Mouse (Mus musculus): ENCODE measurements around the gene Acp1. TPM values are rescaled to one million over a fixed set of nuclear protein-coding genes. Genes with fewer than 3 reads are reported as not detected.

Gene Acp1
- total and polyA plus RNA-seq, 3 experiments, result 4.7 to 31.6 (median 29.4) TPM

DNA sequence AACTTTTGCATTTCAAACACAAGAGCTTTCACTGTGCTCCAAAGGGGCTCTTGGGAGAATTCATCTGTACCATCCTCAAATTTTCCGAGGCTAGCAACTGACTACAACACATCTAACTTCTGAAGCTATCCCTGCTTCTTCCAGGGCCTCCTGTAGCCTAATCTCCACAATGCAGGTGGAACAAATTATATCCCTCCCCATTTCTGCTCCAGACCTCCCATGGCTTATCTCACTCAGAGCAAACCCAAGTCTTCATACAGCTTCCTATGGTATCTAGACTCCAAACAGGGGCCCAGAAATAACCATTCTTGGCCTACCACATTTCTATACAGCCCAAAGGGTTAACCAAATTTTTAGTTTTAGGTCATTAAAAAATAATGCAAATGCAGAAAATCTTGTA is 2.7 kb downstream of the Acp1 start:
- TF ChIP-seq POLR2A (IDR thresholded peaks at IDR 0.05; ENCODE audit: insufficient read depth, low read depth, low read length), result no peak
- no peak for TF ChIP-seq CTCF (IDR thresholded peaks at IDR 0.05)
- no peak for TF ChIP-seq EP300 (IDR thresholded peaks at IDR 0.05; ENCODE audit: insufficient read depth, low read depth, low read length)
- DNase-seq, result no peak
- no peak overlapping the region for H3K4me3 ChIP-seq
- intact Hi-C loops (cut with DNase I), result no loop called here
- 82% methylated on average over 1 of the region's 1 CpGs for WGBS
- H3K9ac ChIP-seq (ENCODE audit: low read depth, low read length), result no peak overlapping the region
- no peak overlapping the region for H3K27ac ChIP-seq
- peaks cover 1% of the 10 kb centered on the region; the same call in 1 of the 2 replicates for H3K4me1 ChIP-seq (ENCODE audit: control insufficient read depth, insufficient read depth, low read length)
- no peaks in the 10 kb centered on the region; the same call in 1 of the 2 replicates for H3K36me3 ChIP-seq (ENCODE audit: control insufficient read depth, insufficient read depth, low read length)
- no peaks in the 10 kb centered on the region for H3K27me3 ChIP-seq (ENCODE audit: control insufficient read depth, insufficient read depth, low read length)
- H3K79me2 ChIP-seq (replicated peaks; ENCODE audit: control insufficient read depth, insufficient read depth, low read length), result no peaks in the 10 kb centered on the region

DNA sequence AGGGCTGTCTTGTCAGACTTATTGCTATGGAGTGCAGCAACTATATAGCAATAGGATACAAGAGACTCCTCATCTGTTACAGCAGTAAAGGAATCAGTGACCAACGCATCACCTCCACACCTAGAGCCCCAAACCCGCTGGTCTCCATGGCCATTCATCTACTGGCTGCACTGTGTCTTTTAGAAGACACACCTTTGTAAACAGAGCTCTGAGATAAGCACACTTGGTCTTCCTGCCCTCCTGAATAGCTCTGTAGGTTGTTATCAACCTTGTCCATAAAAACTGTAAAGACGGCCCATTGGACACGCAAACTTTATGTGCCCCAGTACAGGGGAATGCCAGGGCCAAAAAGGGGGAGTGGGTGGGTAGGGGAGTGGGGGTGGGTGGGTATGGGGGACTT is 14.3 kb downstream of the Acp1 start:
- DNase-seq, result no peak
- no peaks in the 10 kb centered on the region for H3K79me2 ChIP-seq (replicated peaks; ENCODE audit: control insufficient read depth, insufficient read depth, low read length)
- no peak overlapping the region for H3K4me3 ChIP-seq
- H3K27me3 ChIP-seq (ENCODE audit: control insufficient read depth, insufficient read depth, low read length), result no peaks in the 10 kb centered on the region
- H3K9ac ChIP-seq (ENCODE audit: low read depth, low read length), result no peak overlapping the region
- no peak overlapping the region for H3K27ac ChIP-seq
- TF ChIP-seq POLR2A (IDR thresholded peaks at IDR 0.05; ENCODE audit: insufficient read depth, low read depth, low read length) (no peak), EP300 (IDR thresholded peaks at IDR 0.05; ENCODE audit: insufficient read depth, low read depth, low read length) (no peak), CTCF (IDR thresholded peaks at IDR 0.05) (no peak)
- intact Hi-C loops (cut with DNase I), result no loop called here
- H3K4me1 ChIP-seq (ENCODE audit: control insufficient read depth, insufficient read depth, low read length), result no peaks in the 10 kb centered on the region
- WGBS, result 92% methylated on average over 4 of the region's 4 CpGs
- no peaks in the 10 kb centered on the region for H3K36me3 ChIP-seq (ENCODE audit: control insufficient read depth, insufficient read depth, low read length)

GRCm38 (mm10) chr12:30891438-30891837 is 20.0 kb downstream of the Acp1 start:
- no peak overlapping the region for H3K9ac ChIP-seq (ENCODE audit: low read depth, low read length)
- DNase-seq, result no peak
- H3K4me1 ChIP-seq (ENCODE audit: control insufficient read depth, insufficient read depth, low read length), result no peaks in the 10 kb centered on the region
- 72% methylated on average over 7 of the region's 7 CpGs for WGBS
- H3K4me3 ChIP-seq, result no peak overlapping the region
- no peaks in the 10 kb centered on the region for H3K36me3 ChIP-seq (ENCODE audit: control insufficient read depth, insufficient read depth, low read length)
- H3K27me3 ChIP-seq (ENCODE audit: control insufficient read depth, insufficient read depth, low read length), result peaks cover 2% of the 10 kb centered on the region; the same call in 1 of the 2 replicates
- TF ChIP-seq EP300 (IDR thresholded peaks at IDR 0.05; ENCODE audit: insufficient read depth, low read depth, low read length) (no peak), POLR2A (IDR thresholded peaks at IDR 0.05; ENCODE audit: insufficient read depth, low read depth, low read length) (no peak), CTCF (IDR thresholded peaks at IDR 0.05) (no peak)
- no peaks in the 10 kb centered on the region for H3K79me2 ChIP-seq (replicated peaks; ENCODE audit: control insufficient read depth, insufficient read depth, low read length)
- H3K27ac ChIP-seq, result no peak overlapping the region
- intact Hi-C loops (cut with DNase I), result no loop called here

- TF ChIP-seq EP300 (IDR thresholded peaks at IDR 0.05; ENCODE audit: insufficient read depth, low read depth, low read length), result no peak
- peak; percentile 82 for TF ChIP-seq CTCF (IDR thresholded peaks at IDR 0.05)
- no peaks in the 10 kb centered on the region for H3K79me2 ChIP-seq (replicated peaks; ENCODE audit: control insufficient read depth, insufficient read depth, low read length)
- H3K9ac ChIP-seq (ENCODE audit: low read depth, low read length), result no peak overlapping the region
- H3K27me3 ChIP-seq (ENCODE audit: control insufficient read depth, insufficient read depth, low read length), result peaks cover 2% of the 10 kb centered on the region; the same call in 1 of the 2 replicates
- no peak overlapping the region for H3K4me3 ChIP-seq
- peak; percentile 27 to 37 for DNase-seq
- no peaks in the 10 kb centered on the region; the same call in 1 of the 2 replicates for H3K4me1 ChIP-seq (ENCODE audit: control insufficient read depth, insufficient read depth, low read length)
- 36% methylated on average over 5 of the region's 5 CpGs for WGBS
- no peaks in the 10 kb centered on the region for H3K36me3 ChIP-seq (ENCODE audit: control insufficient read depth, insufficient read depth, low read length)
- intact Hi-C loops (cut with DNase I), result loop anchor here (1.0 kb wide), 1 partner anchor 293 kb away; no protein-coding TSS in a partner anchor
- H3K27ac ChIP-seq, result no peak overlapping the region
Measured at GRCm38 (mm10) chr12:30890067-30890466, 21.3 kb downstream of the Acp1 start.

GRCm38 (mm10) chr12:30888003-30888402 is 23.4 kb downstream of the Acp1 start:
- H3K27me3 ChIP-seq (ENCODE audit: control insufficient read depth, insufficient read depth, low read length), result peaks cover 14% of the 10 kb centered on the region
- DNase-seq, result no peak
- no peak overlapping the region for H3K4me3 ChIP-seq
- H3K79me2 ChIP-seq (replicated peaks; ENCODE audit: control insufficient read depth, insufficient read depth, low read length), result no peaks in the 10 kb centered on the region
- TF ChIP-seq POLR2A (IDR thresholded peaks at IDR 0.05; ENCODE audit: insufficient read depth, low read depth, low read length), result no peak
- no peak for TF ChIP-seq EP300 (IDR thresholded peaks at IDR 0.05; ENCODE audit: insufficient read depth, low read depth, low read length)
- no peak for TF ChIP-seq CTCF (IDR thresholded peaks at IDR 0.05)
- no peak overlapping the region for H3K27ac ChIP-seq
- no peak overlapping the region for H3K9ac ChIP-seq (ENCODE audit: low read depth, low read length)
- intact Hi-C loops (cut with DNase I), result no loop called here
- H3K4me1 ChIP-seq (ENCODE audit: control insufficient read depth, insufficient read depth, low read length), result no peaks in the 10 kb centered on the region; the same call in 1 of the 2 replicates
- 68% methylated on average over 4 of the region's 4 CpGs for WGBS
- H3K36me3 ChIP-seq (ENCODE audit: control insufficient read depth, insufficient read depth, low read length), result no peaks in the 10 kb centered on the region

DNA sequence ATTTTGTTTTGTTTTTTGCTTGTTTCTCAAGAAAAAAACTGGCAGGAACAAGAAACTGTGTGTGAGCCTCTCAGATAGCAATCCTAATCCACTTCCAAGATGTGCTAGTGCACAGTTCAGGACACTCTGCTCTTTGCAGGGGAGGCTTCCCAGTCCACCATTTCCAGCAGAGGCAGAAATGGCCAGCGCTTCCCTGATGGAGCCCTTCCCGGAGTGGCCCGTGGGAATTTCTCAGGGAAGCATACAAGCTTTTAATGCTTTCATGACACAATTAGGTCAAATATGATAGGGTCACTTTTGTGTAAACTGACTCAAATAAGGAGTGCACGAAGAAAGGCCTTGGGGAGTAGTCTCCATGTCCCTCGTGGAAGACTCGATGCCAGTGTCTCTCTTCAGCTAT is 25.5 kb downstream of the Acp1 start:
- Histone ChIP-seq H3K4me3 (no peak overlapping the region), H3K79me2 (replicated peaks; ENCODE audit: control insufficient read depth, insufficient read depth, low read length) (no peaks in the 10 kb centered on the region), H3K27ac (no peak overlapping the region), H3K36me3 (ENCODE audit: control insufficient read depth, insufficient read depth, low read length) (no peaks in the 10 kb centered on the region), H3K4me1 (ENCODE audit: control insufficient read depth, insufficient read depth, low read length) (no peaks in the 10 kb centered on the region; the same call in 1 of the 2 replicates), H3K27me3 (ENCODE audit: control insufficient read depth, insufficient read depth, low read length) (peaks cover 14% of the 10 kb centered on the region), H3K9ac (ENCODE audit: low read depth, low read length) (no peak overlapping the region)
- TF ChIP-seq CTCF (IDR thresholded peaks at IDR 0.05), result no peak
- TF ChIP-seq POLR2A (IDR thresholded peaks at IDR 0.05; ENCODE audit: insufficient read depth, low read depth, low read length), result no peak
- no peak for TF ChIP-seq EP300 (IDR thresholded peaks at IDR 0.05; ENCODE audit: insufficient read depth, low read depth, low read length)
- intact Hi-C loops (cut with DNase I), result no loop called here
- peak; percentile 49 to 62 for DNase-seq
- 63% methylated on average over 6 of the region's 6 CpGs for WGBS
